Mouse (Mus musculus) frontal cortex, adult (tissue): Measurements from ENCODE around the gene Pcbp1.

Experiments
- ATAC-seq: cut with Nextera tagmentation; 2 replicates; pipeline ENCODE4 v1.9.2; 2017; ENCODE audit warnings: mild to moderate bottlenecking, moderate library complexity, mixed read lengths; ENCODE audit not compliant: low TSS enrichment

The Pcbp1 gene

GRCm38 (mm10) chr6:86523755-86524434 lies 2.2 kb downstream of the Pcbp1 start:
- no peak for ATAC-seq

- no peak for ATAC-seq
These were observed 2.8 kb downstream of the Pcbp1 start for GRCm38 (mm10) chr6:86523242-86523754.

GRCm38 (mm10) chr6:86522001-86522911 lies 3.9 kb downstream of the Pcbp1 start:
- ATAC-seq: no peak

- ATAC-seq: no peak
These were observed 6.3 kb downstream of the Pcbp1 start for GRCm38 (mm10) chr6:86519767-86520345.

- ATAC-seq: no peak; the same call in 1 of the 2 replicates
These were observed 10.1 kb downstream of the Pcbp1 start for GRCm38 (mm10) chr6:86516021-86516420.

GRCm38 (mm10) chr6:86513296-86513695 lies 12.8 kb downstream of the Pcbp1 start:
- no peak for ATAC-seq

GRCm38 (mm10) chr6:86510979-86511378 lies 15.1 kb downstream of the Pcbp1 start:
- ATAC-seq: no peak

- ATAC-seq: no peak
These were observed 16.3 kb downstream of the Pcbp1 start for GRCm38 (mm10) chr6:86509866-86510200.

GRCm38 (mm10) chr6:86509194-86509865 lies 16.8 kb downstream of the Pcbp1 start:
- no peak for ATAC-seq

GRCm38 (mm10) chr6:86508736-86509135 lies 17.4 kb downstream of the Pcbp1 start:
- ATAC-seq: no peak

GRCm38 (mm10) chr6:86507116-86507515 lies 19.0 kb downstream of the Pcbp1 start:
- ATAC-seq: no peak

- no peak for ATAC-seq
These were observed 19.8 kb downstream of the Pcbp1 start for GRCm38 (mm10) chr6:86506309-86506708.

GRCm38 (mm10) chr6:86505671-86506070 lies 20.4 kb downstream of the Pcbp1 start:
- ATAC-seq: no peak

- no peak for ATAC-seq
These were observed 22.6 kb downstream of the Pcbp1 start for GRCm38 (mm10) chr6:86503513-86503912.

- ATAC-seq: no peak
These were observed 26.5 kb downstream of the Pcbp1 start for GRCm38 (mm10) chr6:86499571-86500109.

- ATAC-seq: no peak
These were observed 28.0 kb downstream of the Pcbp1 start for GRCm38 (mm10) chr6:86497942-86498732.

GRCm38 (mm10) chr6:86497071-86497815 lies 28.9 kb downstream of the Pcbp1 start:
- ATAC-seq: no peak

- no peak for ATAC-seq
These were observed 29.5 kb downstream of the Pcbp1 start for GRCm38 (mm10) chr6:86496585-86496984.

GRCm38 (mm10) chr6:86496127-86496526 lies 30.0 kb downstream of the Pcbp1 start:
- ATAC-seq: no peak

- no peak for ATAC-seq
These were observed 30.5 kb downstream of the Pcbp1 start for GRCm38 (mm10) chr6:86495661-86496060.
